Mouse (Mus musculus) CD4-positive, CD25-positive, alpha-beta regulatory T cell, adult 2 months (primary cell): ENCODE results near the gene Zic5.
A peak's percentile ranks its signal among the peaks of the same experiment; 100 is the strongest.
"Not testable (repeated sequence)": the region's sequence is repeated elsewhere in the genome, so short reads cannot be mapped to it uniquely, and the experiment has no call there.

ENCODE experiments used
- DNase-seq: peaks from one replicate; pipeline ENCODE4 v3.0.0-alpha.2; 2012; ENCODE audit warnings: low read depth, low spot score

Gene Zic5

DNA sequence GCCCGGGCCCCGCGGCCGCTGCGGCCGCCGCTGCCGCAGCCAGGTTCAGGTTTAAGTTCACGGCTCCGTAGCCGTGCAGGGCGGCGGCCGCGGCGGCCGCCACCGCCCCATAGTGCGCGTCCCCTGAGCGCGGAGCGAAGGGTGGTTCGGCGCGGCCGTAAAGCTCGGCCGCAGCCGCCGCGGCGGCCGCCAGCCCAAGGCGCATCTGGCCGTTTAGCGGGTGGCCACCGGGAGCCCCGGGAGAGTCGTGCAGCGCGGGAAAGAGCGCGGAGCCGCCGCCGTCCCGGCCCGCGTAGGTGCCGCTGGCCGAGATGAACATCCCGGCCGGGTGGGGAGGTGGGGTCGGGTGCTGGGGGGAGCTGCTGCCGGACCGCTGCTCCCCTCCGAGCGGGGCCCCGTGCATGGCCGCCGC, 1.1 kb downstream of the Zic5 start:
- no peak for DNase-seq

DNA sequence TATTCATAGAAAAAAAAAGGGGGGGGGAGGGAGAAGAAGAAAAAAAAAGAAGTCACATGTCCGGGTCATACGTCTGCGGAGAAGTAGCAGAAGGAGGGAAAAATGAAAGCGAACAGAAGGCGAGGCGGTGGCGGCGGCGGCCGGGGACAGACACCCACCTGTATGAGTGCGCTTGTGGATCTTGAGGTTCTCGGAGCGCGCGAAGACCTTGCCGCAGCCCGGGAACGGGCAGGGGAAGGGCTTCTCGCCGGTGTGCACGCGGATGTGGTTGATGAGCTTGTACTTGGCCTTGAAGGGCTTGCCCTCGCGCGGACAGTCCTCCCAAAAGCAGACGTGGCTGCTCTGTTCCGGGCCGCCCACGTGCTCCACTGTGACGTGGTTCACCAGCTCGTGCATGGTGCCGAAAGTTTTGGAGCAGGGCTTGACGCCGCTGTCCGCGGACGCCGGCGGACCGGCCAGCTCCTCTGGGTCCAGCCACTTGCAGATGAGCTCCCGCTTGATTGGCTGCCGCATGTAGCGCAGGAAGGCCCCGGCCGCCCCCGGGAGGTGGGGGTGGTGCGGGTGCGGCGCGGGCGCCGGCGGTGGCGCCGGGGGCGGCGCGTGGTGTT, 1.6 kb downstream of the Zic5 start:
- peak; percentile 47 for DNase-seq

DNA sequence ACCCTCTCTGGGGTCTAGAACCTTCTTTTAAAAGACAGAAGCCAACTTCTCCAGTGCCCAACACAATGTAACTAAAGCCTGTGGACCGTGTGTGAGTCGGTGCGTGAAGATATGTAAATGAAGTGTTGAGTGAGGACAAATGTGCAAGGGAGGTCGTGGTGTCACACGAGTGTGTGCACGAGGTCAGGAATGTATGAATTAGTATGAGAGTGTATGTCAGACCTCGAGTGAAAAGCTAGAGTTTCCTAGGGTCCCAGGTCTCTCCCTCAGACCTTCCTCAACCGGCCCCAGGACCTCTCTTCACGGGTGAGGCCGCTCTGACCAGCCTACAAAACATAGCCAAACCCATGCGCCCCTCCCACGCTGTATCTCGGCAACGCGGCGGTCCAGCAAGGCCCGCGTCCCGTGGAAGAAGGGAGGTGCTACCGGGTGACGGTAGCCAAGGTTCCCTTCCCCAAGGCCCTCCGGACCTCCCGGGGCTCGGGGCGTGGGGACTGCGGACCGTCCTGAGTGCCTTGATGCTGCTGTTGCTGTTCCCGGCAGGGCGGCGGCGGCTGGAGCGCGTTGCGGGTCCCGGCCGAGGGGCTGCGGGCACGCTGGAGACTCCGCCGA, 2.3 kb downstream of the Zic5 start:
- no peak for DNase-seq

DNA sequence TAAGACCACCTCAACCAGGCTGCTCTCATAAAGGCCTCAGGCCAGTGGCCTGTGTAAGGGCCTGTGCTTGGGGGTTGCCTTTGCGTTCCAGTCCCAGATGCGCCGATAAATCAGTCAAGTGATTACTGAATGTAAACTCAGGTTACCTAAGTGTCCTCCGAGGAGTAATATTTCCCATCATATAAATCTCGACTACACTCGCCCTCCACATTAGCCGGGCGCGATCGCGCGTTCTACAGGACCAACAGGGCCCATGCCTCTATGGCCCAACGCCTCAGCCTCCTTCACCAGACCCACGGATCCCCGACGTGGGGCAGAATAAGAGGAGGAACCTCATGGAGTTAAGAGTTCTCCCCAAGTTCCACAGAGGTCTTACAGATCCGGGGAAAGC, 2.8 kb downstream of the Zic5 start:
- no peak for DNase-seq

DNA sequence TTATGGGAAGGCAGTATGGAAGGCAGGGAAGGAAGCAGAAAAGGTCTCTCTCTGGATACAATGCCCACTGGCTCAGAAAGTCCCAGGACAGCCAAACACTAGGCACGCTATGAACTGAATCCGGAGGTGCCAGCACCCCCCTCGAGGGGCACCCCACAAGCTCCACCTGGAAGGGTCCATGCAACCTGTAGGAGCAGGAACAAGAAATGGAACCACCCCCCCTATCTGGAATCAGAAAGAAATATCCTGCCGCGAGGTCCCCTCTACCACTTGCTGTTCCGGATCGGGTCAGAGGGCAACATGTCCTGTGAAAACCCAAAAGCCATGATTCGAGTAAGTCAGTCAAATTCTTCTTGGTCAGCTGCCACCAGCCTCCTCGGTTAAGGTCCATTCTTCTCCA, 3.5 kb downstream of the Zic5 start:
- no peak for DNase-seq

DNA sequence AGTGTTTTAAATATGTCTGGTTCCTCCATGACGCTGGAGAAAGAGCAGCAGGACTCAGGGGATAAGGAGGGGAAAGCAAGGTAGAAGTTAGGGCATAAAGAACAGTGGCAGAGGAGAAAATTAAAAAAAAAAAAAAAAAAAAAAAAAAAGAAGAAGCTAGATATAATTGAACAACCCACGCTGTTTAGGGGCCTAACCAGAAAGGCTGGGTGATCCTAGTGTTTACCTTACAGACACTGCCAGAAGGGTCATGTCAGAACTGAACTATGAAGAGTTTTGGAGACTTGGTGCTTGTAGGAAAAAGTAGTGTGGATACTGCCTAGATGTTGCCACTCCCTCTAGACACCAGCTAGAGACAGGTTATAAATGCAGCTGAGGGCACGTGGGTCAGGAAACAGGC, 4.0 kb downstream of the Zic5 start:
- DNase-seq, result no peak

DNA sequence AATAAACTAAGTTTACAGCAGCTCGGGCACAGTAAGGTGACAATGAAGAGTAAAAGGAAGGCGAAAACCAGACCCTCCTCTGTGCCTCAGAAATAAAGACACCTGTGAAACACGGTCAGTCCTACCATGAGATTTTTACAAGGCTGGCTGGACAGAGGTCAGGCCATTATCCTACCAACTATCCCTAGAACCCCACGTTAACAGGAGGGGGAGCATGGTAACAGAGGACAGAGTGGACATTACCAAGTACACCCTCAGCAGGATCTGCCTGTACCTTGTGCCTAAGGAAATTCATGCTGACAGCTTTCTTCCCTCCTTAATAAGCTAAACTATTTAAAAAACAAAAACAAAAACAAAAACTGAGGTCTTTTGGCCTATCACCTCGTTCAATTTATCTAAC, 5.3 kb downstream of the Zic5 start:
- no peak for DNase-seq

DNA sequence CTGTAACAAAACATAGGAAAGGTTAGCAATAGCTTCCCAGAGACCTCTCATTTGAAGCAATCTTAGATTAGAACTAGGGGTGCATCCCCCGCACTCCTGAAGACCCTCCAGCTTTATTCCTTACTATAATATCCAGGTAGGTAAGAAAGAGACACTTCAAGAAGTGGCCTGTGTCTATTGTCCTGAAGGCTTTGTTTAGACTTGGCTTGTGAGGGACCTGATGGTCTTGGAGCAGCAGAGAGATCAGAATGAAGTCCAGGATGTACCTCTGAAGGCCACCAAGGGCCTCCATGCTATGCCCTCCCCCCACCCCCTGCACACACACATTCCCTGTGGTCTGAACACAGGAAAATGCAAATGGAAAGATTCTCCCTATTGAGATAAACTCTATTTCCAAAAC, 5.7 kb downstream of the Zic5 start:
- DNase-seq, result no peak

DNA sequence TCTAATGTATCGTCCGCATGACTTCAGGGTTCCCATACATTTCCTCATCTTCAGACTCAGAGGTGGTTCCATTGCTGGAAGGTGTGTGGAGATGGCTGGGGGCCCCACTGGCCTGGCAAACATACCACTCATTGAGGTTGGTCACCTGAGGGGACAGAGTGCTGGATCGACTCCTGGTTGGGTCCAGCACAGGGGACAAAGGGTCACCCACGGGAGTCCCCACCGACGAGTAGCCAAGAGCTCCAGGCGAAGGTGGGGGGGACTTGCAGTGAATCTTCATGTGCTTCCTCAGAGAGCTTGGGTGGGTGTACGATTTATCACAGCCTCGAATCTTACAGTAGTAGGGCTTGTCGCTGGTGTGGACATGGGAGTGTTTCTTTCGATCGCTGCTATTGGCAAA, 6.1 kb downstream of the Zic5 start:
- not testable (repeated sequence) for DNase-seq

DNA sequence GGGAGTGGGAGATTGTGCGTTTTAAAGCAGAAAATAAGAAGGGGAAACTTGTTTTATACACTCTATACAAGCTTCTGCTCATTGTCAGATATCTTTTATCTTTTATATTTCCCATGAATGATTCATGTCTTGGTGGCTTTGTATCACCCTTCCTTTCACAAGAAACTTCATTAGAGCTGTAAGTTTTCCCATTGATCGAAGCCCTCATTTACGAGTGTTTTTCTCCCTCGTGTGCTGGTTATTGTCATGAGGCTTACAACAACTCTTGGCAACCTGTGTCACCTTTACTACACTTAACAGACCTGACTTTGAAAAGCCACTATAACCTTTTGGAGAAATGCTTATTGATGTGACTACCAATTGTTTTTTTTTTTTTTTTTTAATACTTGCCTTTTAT, 9.9 kb downstream of the Zic5 start:
- no peak for DNase-seq

DNA sequence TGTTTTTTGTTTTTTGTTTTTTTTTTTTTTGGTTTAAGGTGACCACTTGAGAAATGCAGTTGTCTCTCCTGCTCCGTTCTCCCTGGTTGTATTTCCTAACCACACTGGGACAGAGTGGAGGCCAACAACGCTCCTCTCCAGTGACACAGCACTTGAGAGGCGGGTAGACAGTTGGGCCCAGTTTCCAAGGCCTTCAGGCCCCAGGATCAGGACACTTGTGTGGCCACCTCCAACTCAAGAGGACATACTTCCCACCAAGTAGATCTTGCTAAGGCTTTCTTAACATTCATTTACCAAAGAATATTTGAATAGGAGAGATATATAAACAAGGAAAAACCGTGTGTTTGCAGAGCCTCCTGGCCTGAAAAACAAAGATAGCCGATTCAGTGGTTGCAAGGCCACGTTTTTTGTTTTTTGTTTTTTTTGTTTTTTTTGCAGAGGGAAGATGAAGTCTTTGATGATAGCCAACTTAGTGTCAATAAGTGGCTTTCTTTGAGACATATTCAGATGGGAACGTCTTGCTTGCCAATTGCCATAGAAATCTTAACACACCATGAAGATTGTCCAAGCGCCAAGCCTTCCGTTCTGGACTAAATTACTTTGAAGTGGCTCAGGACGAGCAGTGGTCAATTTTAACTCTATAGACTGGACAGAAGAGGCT, 10.4 kb downstream of the Zic5 start:
- no peak for DNase-seq

DNA sequence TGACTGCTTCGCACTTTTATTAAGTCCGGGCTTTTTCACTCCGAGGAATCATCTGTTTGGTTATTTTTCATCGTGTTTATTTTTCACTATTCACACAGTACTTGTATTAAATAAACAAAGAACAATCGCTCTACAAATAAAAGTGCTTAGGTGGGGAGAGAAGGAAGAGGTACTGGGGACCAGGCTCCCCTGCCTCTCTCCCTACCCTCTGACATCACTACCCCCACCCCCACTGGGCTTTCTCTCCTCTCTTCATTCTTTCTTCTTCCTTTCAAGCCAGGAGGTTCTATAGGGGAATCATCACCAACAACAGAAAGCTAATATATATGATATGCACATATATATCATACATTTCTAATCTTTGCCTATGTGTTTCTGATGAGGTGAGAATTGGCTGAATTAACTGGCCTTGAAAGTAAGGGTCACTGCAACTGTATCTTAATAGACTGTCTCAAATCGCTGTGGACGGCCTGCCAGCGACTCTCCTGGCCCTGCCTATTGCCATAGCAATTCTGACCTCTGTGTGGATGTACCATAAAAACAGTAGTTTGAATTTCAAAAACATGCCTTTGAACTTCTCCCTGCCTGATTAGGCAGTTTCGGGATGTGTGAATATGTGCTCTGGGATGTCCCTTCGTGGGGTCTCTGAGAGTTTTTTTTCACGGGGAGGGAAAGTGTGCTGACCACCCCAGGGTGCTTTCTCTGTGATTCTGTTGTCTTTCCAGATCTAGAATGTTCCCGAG, 11.3 kb downstream of the Zic5 start:
- DNase-seq, result no peak

DNA sequence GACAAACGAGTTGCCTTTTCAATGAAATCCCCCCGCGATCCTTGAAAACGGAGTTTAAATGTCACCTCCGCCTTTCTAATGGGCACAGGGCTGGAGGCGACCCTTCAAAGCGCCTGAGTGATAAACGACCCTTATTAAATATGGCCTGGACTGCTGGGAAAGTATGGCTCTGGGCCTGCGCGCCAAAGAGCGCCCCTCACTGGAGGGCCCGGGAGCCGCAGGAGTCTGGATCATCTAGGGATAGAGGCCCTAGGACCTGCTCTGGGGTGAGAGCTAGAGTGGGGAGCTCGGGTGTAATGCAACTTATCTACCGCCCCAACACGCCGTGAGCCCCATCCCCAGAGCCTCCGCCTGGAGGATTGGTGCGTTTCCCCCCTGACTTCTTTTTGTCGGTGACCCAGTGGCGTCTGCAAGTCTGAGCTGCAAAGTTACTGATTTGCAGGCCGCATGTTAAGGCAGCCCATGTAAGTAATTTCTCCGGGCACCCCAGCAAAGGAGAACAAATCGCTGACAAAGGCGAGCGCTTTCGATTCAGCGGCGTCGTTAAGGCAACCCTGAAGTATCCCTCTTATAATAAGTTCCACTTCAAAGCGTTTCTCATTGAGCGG, 12.0 kb downstream of the Zic5 start:
- DNase-seq, result no peak

DNA sequence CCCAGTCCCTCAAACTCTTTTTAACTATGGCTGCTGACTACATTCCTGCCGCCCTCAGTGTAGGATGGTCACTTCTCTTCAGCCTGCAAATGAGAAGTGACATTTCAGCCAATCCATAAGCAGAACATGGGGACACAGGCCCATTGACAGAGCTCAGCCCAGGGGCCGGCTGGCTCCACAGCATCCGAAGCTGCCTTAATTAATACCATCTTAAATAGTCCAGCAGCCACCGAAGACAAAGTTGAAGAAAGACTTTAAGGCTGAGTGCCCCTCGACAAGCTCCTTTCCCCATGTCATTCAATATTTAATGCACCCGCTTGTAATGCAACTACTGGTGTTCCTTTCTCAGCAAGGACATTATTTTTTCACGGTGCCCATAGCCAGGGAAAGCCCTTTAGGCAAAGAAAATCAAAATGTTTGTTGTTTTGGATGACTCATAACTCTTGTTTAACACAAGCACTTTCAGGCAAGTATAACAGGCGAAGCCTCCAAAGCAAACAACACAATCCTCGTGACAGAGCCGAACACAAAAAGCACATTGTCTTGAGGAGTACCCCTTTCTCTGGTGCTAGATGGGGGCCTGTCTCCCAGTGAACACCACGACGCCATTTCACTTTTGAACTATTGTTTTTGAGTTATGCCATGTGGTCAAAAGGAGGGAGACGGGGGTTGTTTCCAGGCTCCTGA, 12.6 kb downstream of the Zic5 start:
- DNase-seq, result no peak

DNA sequence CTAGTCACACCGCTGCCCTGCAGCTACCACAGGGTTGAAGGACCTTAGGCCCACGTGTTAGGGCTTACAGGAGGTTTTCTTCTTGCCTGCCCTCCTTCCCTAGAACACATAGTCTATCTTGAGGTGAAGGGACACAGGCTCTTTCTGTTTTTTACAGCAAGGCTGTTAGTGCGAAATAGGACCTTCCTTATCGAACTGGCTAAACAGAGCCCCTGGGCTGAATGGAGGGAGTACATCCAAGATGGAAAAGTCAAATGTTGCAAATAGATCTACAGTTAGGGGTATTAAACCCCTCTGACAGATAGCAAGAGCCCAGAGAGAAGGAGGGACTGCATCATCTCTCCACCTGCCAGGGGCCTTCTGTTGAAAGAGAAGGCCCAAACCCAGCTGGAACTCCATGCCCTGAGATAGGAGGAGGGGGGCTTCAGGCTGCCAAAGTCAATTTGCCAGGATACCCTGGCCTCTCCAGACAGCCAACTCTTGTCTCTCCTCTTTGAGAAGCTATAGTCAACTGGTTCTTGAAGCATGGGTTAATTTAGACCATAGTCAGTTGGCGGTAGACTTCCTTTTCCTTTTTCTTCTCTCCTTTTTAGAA, 13.8 kb downstream of the Zic5 start:
- DNase-seq, result no peak

DNA sequence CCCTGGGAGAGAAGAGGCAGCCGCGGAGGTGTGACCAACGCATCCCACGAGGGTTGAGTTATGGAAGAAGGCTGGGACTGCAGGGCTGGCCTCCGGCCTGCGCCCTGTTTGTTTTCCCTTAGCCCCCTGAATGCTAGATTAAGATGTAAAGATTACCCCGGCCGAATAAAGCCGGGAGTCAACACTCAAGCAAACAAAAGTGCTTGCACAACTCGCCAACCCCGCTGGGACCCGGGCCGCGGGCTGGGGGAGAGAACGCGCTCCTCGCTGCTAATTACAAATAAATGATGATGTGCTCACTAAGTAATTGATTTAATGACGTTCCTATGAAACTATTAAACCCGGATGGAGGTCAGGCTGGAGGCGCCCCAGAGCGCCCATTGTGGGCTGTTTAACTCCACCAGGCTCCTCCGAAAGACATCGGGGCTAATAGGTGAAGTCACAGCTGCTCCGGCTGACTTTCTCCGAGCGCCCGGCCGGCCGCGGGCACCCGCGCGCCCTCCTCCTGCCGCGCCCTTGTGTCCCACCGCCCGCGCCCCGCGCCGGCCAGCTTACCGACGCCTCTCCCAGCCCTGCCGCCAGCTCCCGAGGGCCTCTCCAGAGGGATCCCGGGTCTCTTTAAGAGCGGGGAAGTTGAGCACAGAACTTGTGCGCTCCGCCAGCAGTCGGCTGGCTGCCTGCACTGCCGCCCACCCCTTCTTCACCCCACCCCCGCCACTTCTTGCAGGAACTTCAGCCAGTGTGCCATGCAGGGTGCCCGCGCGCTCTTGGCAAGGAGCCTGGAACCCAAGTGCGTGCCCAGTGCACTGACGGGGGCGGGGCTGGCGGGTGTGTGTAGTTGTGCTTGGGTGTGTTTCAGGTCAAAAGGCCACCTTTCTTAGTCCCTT, 14.7 kb downstream of the Zic5 start, which contains the start of gene Gm5089:
Gm5089 (minus strand) TSS at position 620 of the 887 bp plus-strand sequence.
- no peak for DNase-seq

DNA sequence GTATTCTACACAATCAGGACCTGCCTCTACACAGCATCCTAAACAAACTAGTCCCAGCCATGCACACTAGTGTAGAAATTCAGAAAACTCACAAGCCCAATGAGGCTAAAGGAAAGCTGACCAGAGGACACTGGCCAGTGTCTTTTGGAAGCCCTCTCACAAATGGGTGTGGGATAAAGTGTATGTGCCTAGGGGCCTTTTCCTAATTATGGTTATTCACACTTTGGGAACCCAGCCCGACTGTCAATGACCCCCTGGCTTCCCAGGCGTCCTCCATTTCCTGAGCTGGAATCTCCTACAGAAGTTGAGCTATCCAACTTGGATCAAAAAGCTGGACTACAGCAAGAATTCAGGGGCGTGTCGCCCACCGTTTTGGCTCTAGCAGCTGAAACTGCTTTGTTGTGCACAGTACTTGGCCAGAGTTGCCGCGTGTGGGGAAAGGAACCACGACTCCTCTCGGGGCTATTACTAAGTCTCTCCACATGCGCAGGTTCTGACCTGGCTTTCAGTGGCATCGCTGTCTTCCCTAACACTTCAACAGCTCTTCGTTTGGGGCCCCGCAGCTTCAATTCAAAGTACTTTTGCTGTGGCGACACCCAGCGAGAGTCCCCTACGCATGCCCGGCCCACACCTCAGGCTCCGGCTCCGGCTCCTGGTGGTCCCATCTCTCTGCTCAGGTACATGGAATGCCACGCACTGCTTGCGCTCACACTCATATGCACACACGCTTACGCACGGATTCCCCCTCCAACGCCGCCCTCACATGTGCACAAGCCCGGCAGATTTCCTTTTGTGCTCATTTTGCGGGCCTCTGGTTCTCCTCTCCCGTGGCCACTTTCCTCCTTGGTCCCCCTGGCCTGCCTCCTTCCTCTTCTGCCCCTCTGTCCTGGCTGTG, 15.6 kb downstream of the Zic5 start:
- DNase-seq, result no peak

DNA sequence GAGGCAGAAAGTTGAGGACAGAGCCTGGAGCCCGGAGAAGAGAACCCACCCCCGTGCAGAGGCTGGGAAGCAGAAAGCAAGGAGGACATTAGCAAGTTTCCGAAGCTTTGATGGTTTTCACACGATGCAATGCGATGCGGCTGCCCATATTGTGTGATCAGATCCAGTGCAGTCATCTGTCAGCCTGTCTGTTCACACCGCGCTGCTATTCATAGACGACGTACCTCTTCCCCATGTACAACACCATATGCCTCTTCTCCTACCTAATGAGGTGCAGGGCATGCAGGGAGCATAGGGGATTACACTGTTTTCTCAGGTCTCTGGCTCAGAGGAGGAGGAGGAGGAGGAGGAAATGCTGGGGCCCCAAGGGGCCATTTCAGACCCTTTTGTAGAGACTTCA, 28.6 kb downstream of the Zic5 start:
- no peak for DNase-seq

DNA sequence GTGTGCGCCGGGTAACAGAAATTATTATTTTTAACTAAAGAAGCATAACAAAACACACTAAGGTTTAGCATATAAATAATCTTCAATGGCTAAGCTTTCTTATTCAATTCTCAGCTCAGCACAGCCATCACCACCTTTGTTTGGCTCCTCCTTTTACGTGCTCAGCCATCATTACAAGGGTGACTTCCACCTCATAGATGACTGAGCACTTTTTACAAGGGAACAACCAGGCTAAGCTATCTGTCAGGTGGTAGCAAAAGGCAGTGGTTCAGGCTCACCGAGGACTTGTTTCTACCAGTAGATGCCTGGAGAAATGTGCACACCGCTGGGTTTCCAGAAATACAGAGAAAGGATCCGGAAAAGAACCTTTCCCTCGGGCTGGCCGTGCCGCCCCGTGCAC, 31.4 kb downstream of the Zic5 start:
- no peak for DNase-seq
